Mouse (Mus musculus) midbrain, postnatal 0 days (tissue): ENCODE measurements at regions not wholly inside any gene's neighbourhood (a gene's known extent, or its start where the extent isn't known, plus 50 kb on each side); places are given as distances from the start of the nearest gene placed in this dataset.

Experiments
- ATAC-seq: fragments of 200-750 bp; cut with Nextera tagmentation; 2 replicates; pipeline ENCODE4 v1.8.0; 2017; ENCODE audit warnings: moderate number of reproducible peaks, mild to moderate bottlenecking, moderate TSS enrichment, moderate library complexity; ENCODE audit not compliant: low FRiP score
- DNase-seq: peaks from one replicate; pipeline ENCODE4 v3.0.0-alpha.2; 2015; ENCODE audit warnings: low spot score
- H3K27ac ChIP-seq: fragments of 300-500 bp; sonication (generic); 2 replicates; pipeline ENCODE4 v1.5.1; 2014; ENCODE audit warnings: low read depth, mild to moderate bottlenecking, low read length, mixed read lengths
- H3K27me3 ChIP-seq: fragments of 300-500 bp; sonication (generic); 2 replicates; pipeline ENCODE4 v1.6.1; 2014; ENCODE audit warnings: low read length, control low read depth, mixed read lengths; ENCODE audit not compliant: insufficient read depth
- H3K36me3 ChIP-seq: fragments of 300-500 bp; sonication (generic); 2 replicates; pipeline ENCODE4 v1.6.1; 2014; ENCODE audit warnings: low read length, control low read depth, mixed read lengths; ENCODE audit not compliant: insufficient read depth
- H3K4me1 ChIP-seq: fragments of 300-500 bp; sonication (generic); 2 replicates; pipeline ENCODE4 v1.6.1; 2014; ENCODE audit warnings: mild to moderate bottlenecking, control low read depth, antibody characterized with exemption, low read length, mixed read lengths; ENCODE audit not compliant: insufficient read depth
- H3K4me2 ChIP-seq: fragments of 300-500 bp; sonication (generic); 2 replicates; pipeline ENCODE4 v1.6.1; 2014; ENCODE audit warnings: low read depth, mild to moderate bottlenecking, low read length, mixed read lengths; ENCODE audit not compliant: poor library complexity, severe bottlenecking
- H3K4me3 ChIP-seq: fragments of 300-500 bp; sonication (generic); 2 replicates; pipeline ENCODE4 v1.5.1; 2014; ENCODE audit warnings: low read depth, mild to moderate bottlenecking, low read length, moderate library complexity
- H3K9ac ChIP-seq: fragments of 300-500 bp; sonication (generic); replicated peaks from 2 replicates; pipeline ENCODE4 v1.6.1; 2014; ENCODE audit warnings: mild to moderate bottlenecking, low read length, moderate library complexity, mixed read lengths; ENCODE audit not compliant: poor library complexity, severe bottlenecking
- H3K9me3 ChIP-seq: fragments of 300-500 bp; sonication (generic); 2 replicates; pipeline ENCODE4 v1.6.1; 2016; ENCODE audit warnings: low read length, control low read depth
- CTCF ChIP-seq: IDR thresholded peaks from 2 replicates; pipeline ENCODE4 v1.5.1; 2016; ENCODE audit warnings: antibody characterized with exemption, mild to moderate bottlenecking
- WGBS: fragments of 180-500 bp; shearing (Covaris S2); extraction: QIAGEN DNeasy Blood & Tissue Kit; methylation state at CpG from one replicate; pipeline ENCODE4 v1.1.7; 2014; 5-methylcytosine and 5-hydroxymethylcytosine counted together

- Histone ChIP-seq H3K36me3 (no peaks in the 10 kb centered on the region), H3K27me3 (no peaks in the 10 kb centered on the region), H3K4me2 (no peak overlapping the region), H3K4me1 (no peaks in the 10 kb centered on the region), H3K9me3 (no peaks in the 10 kb centered on the region), H3K9ac (no peak overlapping the region), H3K4me3 (no peak overlapping the region), H3K27ac (no peak overlapping the region)
- no peak for TF ChIP-seq CTCF
- DNase-seq, result peak; percentile 87
- ATAC-seq, result no peak
- 68% methylated on average over 2 of the region's 2 CpGs for WGBS
These were observed 345.7 kb upstream of the Klf6 start for GRCm38 (mm10) chr13:5515552-5515951.

GRCm38 (mm10) chr13:5516088-5516487 lies 345.2 kb upstream of the Klf6 start:
- no peak overlapping the region for H3K27ac ChIP-seq
- TF ChIP-seq CTCF, result no peak
- 95% methylated on average over 2 of the region's 2 CpGs for WGBS
- no peaks in the 10 kb centered on the region for H3K9me3 ChIP-seq
- H3K36me3 ChIP-seq, result no peaks in the 10 kb centered on the region
- H3K27me3 ChIP-seq, result no peaks in the 10 kb centered on the region
- no peaks in the 10 kb centered on the region for H3K4me1 ChIP-seq
- no peak overlapping the region for H3K4me3 ChIP-seq
- H3K9ac ChIP-seq, result no peak overlapping the region
- ATAC-seq (no peak; the same call in 1 of the 2 replicates), DNase-seq (peak; percentile 20)
- no peak overlapping the region for H3K4me2 ChIP-seq

- DNase-seq (no peak), ATAC-seq (no peak)
- TF ChIP-seq CTCF, result no peak
- no peaks in the 10 kb centered on the region for H3K4me1 ChIP-seq
- no peaks in the 10 kb centered on the region for H3K27me3 ChIP-seq
- H3K9me3 ChIP-seq, result no peaks in the 10 kb centered on the region
- H3K36me3 ChIP-seq, result no peaks in the 10 kb centered on the region
- H3K27ac ChIP-seq, result no peak overlapping the region
- no peak overlapping the region for H3K4me2 ChIP-seq
- 89% methylated on average over 1 of the region's 1 CpGs for WGBS
- H3K9ac ChIP-seq, result no peak overlapping the region
- no peak overlapping the region for H3K4me3 ChIP-seq
These were observed 342.1 kb upstream of the Klf6 start for GRCm38 (mm10) chr13:5519181-5519580.

- TF ChIP-seq CTCF, result no peak
- peak; percentile 30 for DNase-seq
- no peaks in the 10 kb centered on the region for H3K36me3 ChIP-seq
- H3K4me1 ChIP-seq, result no peaks in the 10 kb centered on the region
- no peak overlapping the region for H3K27ac ChIP-seq
- H3K9me3 ChIP-seq, result no peaks in the 10 kb centered on the region
- H3K4me3 ChIP-seq, result no peak overlapping the region
- no peaks in the 10 kb centered on the region for H3K27me3 ChIP-seq
- no peak overlapping the region for H3K4me2 ChIP-seq
- no peak for ATAC-seq
- 64% methylated on average over 1 of the region's 1 CpGs for WGBS
- no peak overlapping the region for H3K9ac ChIP-seq
These were observed 341.7 kb upstream of the Klf6 start for GRCm38 (mm10) chr13:5519600-5519999.

GRCm38 (mm10) chr13:5527400-5527799 lies 333.9 kb upstream of the Klf6 start:
- no peak for TF ChIP-seq CTCF
- Histone ChIP-seq H3K27me3 (no peaks in the 10 kb centered on the region), H3K9me3 (no peaks in the 10 kb centered on the region), H3K9ac (no peak overlapping the region), H3K4me1 (no peaks in the 10 kb centered on the region), H3K27ac (no peak overlapping the region), H3K4me3 (no peak overlapping the region), H3K4me2 (no peak overlapping the region), H3K36me3 (no peaks in the 10 kb centered on the region)
- WGBS, result 88% methylated on average over 1 of the region's 1 CpGs
- ATAC-seq (no peak), DNase-seq (no peak)

- ATAC-seq, result no peak
- peak; percentile 20 for DNase-seq
These were observed 321.0 kb upstream of the Klf6 start for GRCm38 (mm10) chr13:5540321-5540720.

More at GRCm38 (mm10) chr13:5540321-5540720, 321.0 kb upstream of the Klf6 start:
- Histone ChIP-seq H3K4me2 (no peak overlapping the region), H3K36me3 (no peaks in the 10 kb centered on the region), H3K9me3 (no peaks in the 10 kb centered on the region), H3K4me3 (no peak overlapping the region), H3K27me3 (no peaks in the 10 kb centered on the region), H3K9ac (no peak overlapping the region), H3K4me1 (no peaks in the 10 kb centered on the region), H3K27ac (no peak overlapping the region)
- 54% methylated on average over 1 of the region's 1 CpGs for WGBS
- no peak for TF ChIP-seq CTCF
